Mouse (Mus musculus) hindbrain, embryonic 14.5 days (tissue): ENCODE data around the gene Khdrbs2. TPM values are rescaled to one million over a fixed set of nuclear protein-coding genes. Genes with fewer than 3 reads are reported as not detected.
"Not testable (repeated sequence)": the region's sequence is repeated elsewhere in the genome, so short reads cannot be mapped to it uniquely, and the experiment has no call there.

ENCODE experiments used
- ATAC-seq: fragments of 200-750 bp; cut with Nextera tagmentation; 2 replicates; pipeline ENCODE4 v1.8.0; 2017; ENCODE audit warnings: moderate number of reproducible peaks, mild to moderate bottlenecking, moderate TSS enrichment, moderate library complexity; ENCODE audit not compliant: low FRiP score
- DNase-seq: peaks from one replicate; pipeline ENCODE4 v3.0.0-alpha.2; 2015; ENCODE audit warnings: low spot score
- H3K27ac ChIP-seq: fragments of 300-500 bp; sonication (generic); 2 replicates; pipeline ENCODE4 v1.5.1; 2014; ENCODE audit warnings: mild to moderate bottlenecking, moderate library complexity
- H3K27me3 ChIP-seq: fragments of 300-500 bp; sonication (generic); 2 replicates; pipeline ENCODE4 v1.6.1; 2014; ENCODE audit warnings: mild to moderate bottlenecking, low read length, mixed read lengths; ENCODE audit not compliant: control insufficient read depth, insufficient read depth
- H3K36me3 ChIP-seq: fragments of 300-500 bp; sonication (generic); replicated peaks from 2 replicates; pipeline ENCODE4 v1.6.1; 2014; ENCODE audit not compliant: control insufficient read depth, insufficient read depth
- H3K4me1 ChIP-seq: fragments of 300-500 bp; sonication (generic); replicated peaks from 2 replicates; pipeline ENCODE4 v1.6.1; 2014; ENCODE audit warnings: antibody characterized with exemption, low read length, mixed read lengths; ENCODE audit not compliant: control insufficient read depth, insufficient read depth
- H3K4me2 ChIP-seq: fragments of 300-500 bp; sonication (generic); replicated peaks from 2 replicates; pipeline ENCODE4 v1.6.1; 2014; ENCODE audit warnings: mild to moderate bottlenecking, moderate library complexity
- H3K4me3 ChIP-seq: fragments of 300-500 bp; sonication (generic); replicated peaks from 2 replicates; pipeline ENCODE4 v1.5.1; 2014; ENCODE audit warnings: mild to moderate bottlenecking, low read length
- H3K9ac ChIP-seq: fragments of 300-500 bp; sonication (generic); 2 replicates; pipeline ENCODE4 v1.6.1; 2014
- H3K9me3 ChIP-seq: fragments of 300-500 bp; sonication (generic); 2 replicates; pipeline ENCODE4 v1.6.1; 2016; ENCODE audit warnings: low read length; ENCODE audit not compliant: control insufficient read depth
- WGBS: fragments of 180-500 bp; shearing (Covaris S2); extraction: QIAGEN DNeasy Blood & Tissue Kit; methylation state at CpG from one replicate; pipeline ENCODE4 v1.1.7; 2014; 5-methylcytosine and 5-hydroxymethylcytosine counted together
- polyA plus RNA-seq: library from polyadenylated mRNA; unstranded; fragments of >200 nt; fragmentation: Nextera tagmentation; extraction: Ambion mirVana; gene quantifications from 2 replicates; pipeline ENCODE4 v1.2.1, GENCODE M21; 2014

Khdrbs2 gene
- polyA plus RNA-seq, 1 experiment from 2014 or later = 71.0 TPM

DNA sequence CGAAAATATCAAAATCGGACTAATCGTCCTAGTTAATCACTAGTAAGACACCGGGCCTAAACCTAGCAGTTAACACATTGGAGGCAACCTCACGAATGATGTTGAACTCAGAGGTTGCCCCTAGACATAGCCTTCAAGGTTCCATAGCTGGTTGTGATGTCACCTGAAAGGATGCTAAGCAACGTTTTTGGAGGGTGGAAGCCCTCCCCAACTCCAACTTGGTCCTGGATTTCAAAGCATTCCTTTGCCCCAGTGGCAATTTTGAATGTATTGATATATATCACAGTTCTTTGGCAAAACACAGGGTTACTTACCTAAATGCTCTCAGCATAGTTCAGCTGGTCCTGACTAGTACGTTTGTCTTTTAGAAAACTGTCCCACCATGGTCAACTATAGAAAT lies 374.7 kb downstream of the Khdrbs2 start, which contains the start of gene Gm5415:
Gm5415 (minus strand) TSS at position 101 of the 400 bp plus-strand sequence.
- ATAC-seq, H3K9ac ChIP-seq: not testable (repeated sequence)
- WGBS = 86% methylated on average over 2 of the region's 7 CpGs

DNA sequence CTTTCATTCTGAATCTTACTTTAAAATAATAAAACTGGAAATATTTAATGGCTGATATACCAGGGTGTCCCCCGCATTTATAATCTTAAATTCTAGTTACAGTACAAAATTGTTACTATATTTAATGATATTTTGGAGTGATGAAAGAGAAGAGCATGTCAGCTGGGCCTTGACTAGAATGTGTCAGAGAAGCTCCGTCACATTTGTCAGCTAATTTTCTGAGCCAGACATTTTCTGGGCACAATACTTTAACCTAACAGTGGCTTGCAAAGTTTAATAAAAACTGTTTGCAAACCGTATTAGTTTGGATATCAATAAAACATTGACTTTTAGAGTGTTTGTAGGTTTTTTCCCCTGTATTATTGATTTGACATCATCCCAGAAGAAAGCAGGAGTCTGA lies 380.9 kb downstream of the Khdrbs2 start:
- no peaks in the 10 kb centered on the region for H3K9me3 ChIP-seq
- H3K9ac ChIP-seq = no peak overlapping the region
- no peak overlapping the region for H3K27ac ChIP-seq
- 84% methylated on average over 3 of the region's 3 CpGs for WGBS
- H3K36me3 ChIP-seq = no peaks in the 10 kb centered on the region
- H3K4me1 ChIP-seq = no peaks in the 10 kb centered on the region
- DNase-seq (no peak), ATAC-seq (no peak)
- H3K4me2 ChIP-seq = no peak overlapping the region
- H3K27me3 ChIP-seq = no peaks in the 10 kb centered on the region
- H3K4me3 ChIP-seq = no peak overlapping the region

More for the DNA sequence above, 374.7 kb downstream of the Khdrbs2 start, which contains the start of gene Gm5415:
- not testable (repeated sequence) for H3K4me1 ChIP-seq, H3K36me3 ChIP-seq, DNase-seq, H3K27ac ChIP-seq, H3K27me3 ChIP-seq, H3K4me3 ChIP-seq, H3K9me3 ChIP-seq, H3K4me2 ChIP-seq

DNA sequence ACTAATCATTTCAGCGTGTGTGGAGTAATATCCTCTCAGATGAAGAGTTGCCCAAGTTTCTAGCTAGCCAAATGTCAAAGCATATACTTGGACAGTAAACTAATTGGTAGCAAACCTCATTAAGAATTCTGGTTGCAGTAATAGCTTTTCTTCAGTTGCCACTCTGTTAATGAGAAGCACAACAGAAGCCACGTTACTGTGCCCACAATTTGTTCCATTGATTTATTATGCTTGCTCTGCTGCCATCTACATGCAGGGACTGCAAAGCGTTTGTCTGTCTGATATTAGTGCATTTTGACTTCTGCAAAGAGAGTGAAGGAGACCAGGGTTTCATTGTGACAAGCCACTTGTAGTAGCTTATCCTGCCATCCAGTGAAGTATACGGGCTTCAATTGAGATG lies 381.4 kb downstream of the Khdrbs2 start:
- H3K27ac ChIP-seq = no peak overlapping the region
- H3K4me3 ChIP-seq = no peak overlapping the region
- ATAC-seq = peak; percentile 55; the same call in 1 of the 2 replicates
- H3K4me2 ChIP-seq = no peak overlapping the region
- no peaks in the 10 kb centered on the region for H3K4me1 ChIP-seq
- no peaks in the 10 kb centered on the region for H3K27me3 ChIP-seq
- no peaks in the 10 kb centered on the region for H3K36me3 ChIP-seq
- WGBS = 48% methylated on average over 4 of the region's 4 CpGs
- no peak overlapping the region for H3K9ac ChIP-seq
- DNase-seq = peak; percentile 32
- no peaks in the 10 kb centered on the region for H3K9me3 ChIP-seq

DNA sequence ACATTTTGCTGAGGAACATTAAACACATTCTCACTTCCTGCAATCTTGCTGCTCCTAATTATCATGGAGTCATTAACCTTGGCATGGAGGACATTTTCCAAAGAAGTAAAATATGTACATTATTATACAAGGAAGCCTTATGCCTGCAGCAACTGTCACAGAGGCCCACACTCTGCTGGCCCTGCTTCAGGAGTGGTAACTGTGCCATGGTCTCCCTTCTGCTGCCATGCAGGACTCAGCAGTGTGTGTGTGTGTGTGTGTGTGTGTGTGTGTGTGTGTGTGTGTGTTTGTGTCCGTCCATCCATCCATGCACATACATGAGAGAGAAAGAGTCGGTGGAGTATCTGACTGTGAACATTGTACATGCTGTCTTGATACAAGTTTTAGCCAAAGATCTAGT lies 396.4 kb downstream of the Khdrbs2 start:
- H3K9me3 ChIP-seq = no peaks in the 10 kb centered on the region
- H3K27ac ChIP-seq = no peak overlapping the region
- 91% methylated on average over 2 of the region's 2 CpGs for WGBS
- ATAC-seq (no peak), DNase-seq (no peak)
- H3K27me3 ChIP-seq = no peaks in the 10 kb centered on the region
- H3K36me3 ChIP-seq = no peaks in the 10 kb centered on the region
- no peak overlapping the region for H3K9ac ChIP-seq
- no peak overlapping the region for H3K4me3 ChIP-seq
- no peak overlapping the region for H3K4me2 ChIP-seq
- no peaks in the 10 kb centered on the region for H3K4me1 ChIP-seq

DNA sequence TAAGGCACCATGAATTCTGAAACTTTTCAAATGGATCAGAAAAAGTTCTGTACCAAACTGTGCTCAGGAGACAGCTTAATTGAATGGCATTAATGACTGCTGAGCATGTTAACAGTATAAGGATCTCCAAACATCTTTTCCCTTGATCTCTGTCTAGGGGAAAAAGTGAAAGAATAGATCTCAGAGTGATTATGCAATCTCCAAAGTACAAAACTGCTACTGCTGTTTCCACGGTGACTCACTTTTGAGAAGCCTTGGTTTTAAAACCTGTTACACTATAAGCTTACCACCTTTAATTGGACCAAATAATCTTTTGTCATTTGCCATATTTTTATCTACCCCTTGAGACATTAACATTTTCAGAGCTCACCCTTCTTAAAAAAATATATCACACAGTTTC lies 453.5 kb downstream of the Khdrbs2 start:
- no peaks in the 10 kb centered on the region for H3K36me3 ChIP-seq
- H3K9ac ChIP-seq = no peak overlapping the region
- no peaks in the 10 kb centered on the region for H3K4me1 ChIP-seq
- no peak overlapping the region for H3K4me2 ChIP-seq
- no peaks in the 10 kb centered on the region for H3K9me3 ChIP-seq
- H3K27me3 ChIP-seq = no peaks in the 10 kb centered on the region
- no peak overlapping the region for H3K27ac ChIP-seq
- WGBS = 74% methylated on average over 1 of the region's 1 CpGs
- no peak overlapping the region for H3K4me3 ChIP-seq
- DNase-seq = no peak
- ATAC-seq = no peak

DNA sequence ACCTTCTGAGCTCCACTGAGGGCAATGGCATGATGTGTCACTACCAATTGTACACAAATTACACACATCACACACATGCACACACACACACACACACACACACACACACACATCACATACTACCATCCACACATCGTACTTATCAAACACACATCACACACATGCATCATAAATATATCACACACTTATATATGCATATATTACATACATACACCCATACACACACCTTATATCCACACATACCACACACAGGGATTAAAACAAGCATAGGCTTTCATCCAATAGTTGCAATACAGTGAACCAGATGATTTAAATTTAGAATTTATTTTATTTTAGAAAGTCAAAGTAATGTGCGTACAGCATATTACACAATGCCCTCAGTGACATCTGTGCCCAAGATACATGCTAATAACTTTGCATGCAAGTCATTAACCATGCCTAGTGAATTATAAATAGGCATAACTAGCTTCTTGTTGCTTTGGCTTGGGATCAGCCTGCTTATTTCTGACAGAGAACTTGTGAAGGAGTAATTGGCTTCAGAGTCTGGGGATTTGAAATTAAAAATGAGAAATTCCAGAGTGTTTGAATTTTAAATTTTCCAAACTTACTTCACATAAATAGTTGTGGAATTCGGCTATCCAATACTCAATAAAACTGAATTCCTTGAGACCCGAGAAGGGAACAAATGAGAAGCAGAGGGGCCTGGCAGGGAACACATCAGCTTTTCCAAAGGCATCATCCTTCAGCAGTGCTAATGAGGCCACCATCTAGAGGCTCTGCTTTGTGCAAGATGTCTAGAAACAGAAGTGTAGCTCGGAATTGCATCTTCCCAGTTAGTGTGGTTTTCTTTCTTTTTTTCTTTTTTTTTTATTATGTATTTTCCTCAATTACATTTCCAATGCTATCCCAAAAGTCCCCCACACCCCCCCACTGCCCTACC lies 460.2 kb downstream of the Khdrbs2 start:
- no peaks in the 10 kb centered on the region for H3K4me1 ChIP-seq
- H3K27ac ChIP-seq = no peak overlapping the region
- no peak overlapping the region for H3K9ac ChIP-seq
- ATAC-seq (no peak), DNase-seq (no peak)
- H3K36me3 ChIP-seq = no peaks in the 10 kb centered on the region
- no peak overlapping the region for H3K4me2 ChIP-seq
- H3K4me3 ChIP-seq = no peak overlapping the region
- 80% methylated on average over 5 of the region's 5 CpGs for whole genome bisulfite sequencing
- no peaks in the 10 kb centered on the region for H3K9me3 ChIP-seq
- no peaks in the 10 kb centered on the region for H3K27me3 ChIP-seq

DNA sequence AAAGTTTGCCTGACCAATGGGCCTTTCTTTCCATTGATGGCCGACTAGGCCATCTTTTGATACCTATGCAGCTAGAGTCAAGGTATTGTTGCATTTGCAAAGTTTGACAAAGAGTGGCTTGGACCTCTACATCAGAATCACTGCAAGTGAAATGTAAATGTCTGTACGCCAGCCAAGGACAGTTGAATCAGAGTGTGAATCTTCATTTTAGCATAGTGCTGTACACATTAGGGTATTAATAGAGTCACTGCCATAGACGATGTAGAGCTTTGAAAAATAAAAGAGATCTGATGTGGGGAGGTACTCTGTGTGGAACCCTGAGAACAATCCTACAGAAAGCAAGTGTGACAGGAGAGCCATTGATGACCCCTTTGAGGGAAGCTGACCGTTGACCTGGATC lies 460.9 kb downstream of the Khdrbs2 start:
- 87% methylated on average over 4 of the region's 4 CpGs for WGBS
- no peak for DNase-seq
- H3K9ac ChIP-seq = no peak overlapping the region
- no peak overlapping the region for H3K4me3 ChIP-seq
- H3K9me3 ChIP-seq = no peaks in the 10 kb centered on the region
- H3K27ac ChIP-seq = no peak overlapping the region
- H3K4me2 ChIP-seq = no peak overlapping the region
- ATAC-seq = no peak
- H3K27me3 ChIP-seq = no peaks in the 10 kb centered on the region
- H3K36me3 ChIP-seq = no peaks in the 10 kb centered on the region
- H3K4me1 ChIP-seq = no peaks in the 10 kb centered on the region

DNA sequence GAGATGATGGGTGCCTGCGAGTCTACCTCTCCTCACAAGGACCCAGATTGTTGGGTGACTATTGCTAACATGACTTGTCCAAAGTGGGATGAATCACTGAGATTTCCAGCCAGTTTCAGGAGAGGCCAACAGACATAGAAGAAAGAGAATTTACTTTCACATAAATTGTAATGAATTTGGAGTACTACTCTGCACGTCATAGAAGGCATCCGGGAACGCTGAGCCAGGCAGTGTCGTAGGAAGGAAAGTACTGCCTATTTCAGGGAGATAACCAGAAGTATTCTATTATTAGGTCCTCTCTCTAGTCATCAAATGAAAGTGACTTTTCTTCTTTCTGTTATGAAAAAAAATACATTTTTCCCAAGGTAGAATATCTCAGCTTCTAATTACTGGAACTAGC lies 466.6 kb downstream of the Khdrbs2 start:
- ATAC-seq = no peak
- no peak overlapping the region for H3K4me2 ChIP-seq
- H3K9me3 ChIP-seq = no peaks in the 10 kb centered on the region
- no peak overlapping the region for H3K27ac ChIP-seq
- no peaks in the 10 kb centered on the region for H3K36me3 ChIP-seq
- 89% methylated on average over 5 of the region's 5 CpGs for WGBS
- no peaks in the 10 kb centered on the region for H3K27me3 ChIP-seq
- no peak overlapping the region for H3K4me3 ChIP-seq
- no peaks in the 10 kb centered on the region for H3K4me1 ChIP-seq
- no peak for DNase-seq
- H3K9ac ChIP-seq = no peak overlapping the region

DNA sequence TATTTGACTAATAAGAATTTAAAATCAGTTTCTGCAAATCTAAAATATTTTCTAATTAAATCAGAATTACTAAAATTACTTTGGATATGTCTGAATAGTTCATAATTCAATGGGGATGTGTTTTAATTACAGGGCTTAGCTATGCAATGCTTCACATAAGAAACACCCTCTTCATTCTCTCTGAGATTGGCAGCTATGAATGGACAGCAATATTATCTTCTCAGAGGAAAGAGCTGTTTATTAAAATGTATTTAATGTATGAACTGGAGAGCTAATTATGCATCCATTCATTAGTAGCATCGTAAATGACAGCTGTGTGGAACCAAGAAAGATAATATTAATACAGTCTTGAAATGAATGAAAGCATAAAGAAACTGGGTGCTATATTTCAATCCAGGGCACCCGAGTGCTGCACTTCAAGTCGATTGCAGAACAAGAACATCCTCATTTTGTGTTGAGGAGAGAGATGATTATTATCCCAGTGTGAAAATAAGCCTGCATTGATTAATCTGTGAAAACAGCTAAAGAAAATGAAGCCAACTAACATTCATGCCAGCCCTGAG lies 477.2 kb downstream of the Khdrbs2 start:
- no peaks in the 10 kb centered on the region for H3K27me3 ChIP-seq
- H3K27ac ChIP-seq = no peak overlapping the region
- peak; percentile 34; the same call in 1 of the 2 replicates for ATAC-seq
- no peak overlapping the region for H3K4me3 ChIP-seq
- DNase-seq = peak; percentile 29
- H3K36me3 ChIP-seq = no peaks in the 10 kb centered on the region
- WGBS = 56% methylated on average over 3 of the region's 3 CpGs
- no peaks in the 10 kb centered on the region for H3K4me1 ChIP-seq
- H3K9ac ChIP-seq = no peak overlapping the region
- H3K4me2 ChIP-seq = no peak overlapping the region
- H3K9me3 ChIP-seq = no peaks in the 10 kb centered on the region
